Mouse (Mus musculus) G1E (cell line): ENCODE measurements around the gene Lrrc3b.

ENCODE experiments used
- CTCF ChIP-seq: IDR thresholded peaks from 2 replicates; pipeline ENCODE4 v1.5.1; 2012; ENCODE audit warnings: low read depth, low read length, inconsistent platforms, mixed read lengths
- GATA1 ChIP-seq: IDR thresholded peaks from 2 replicates; pipeline ENCODE4 v1.6.1; 2012; ENCODE audit warnings: borderline replicate concordance, low read length, inconsistent platforms, mixed read lengths

DNA sequence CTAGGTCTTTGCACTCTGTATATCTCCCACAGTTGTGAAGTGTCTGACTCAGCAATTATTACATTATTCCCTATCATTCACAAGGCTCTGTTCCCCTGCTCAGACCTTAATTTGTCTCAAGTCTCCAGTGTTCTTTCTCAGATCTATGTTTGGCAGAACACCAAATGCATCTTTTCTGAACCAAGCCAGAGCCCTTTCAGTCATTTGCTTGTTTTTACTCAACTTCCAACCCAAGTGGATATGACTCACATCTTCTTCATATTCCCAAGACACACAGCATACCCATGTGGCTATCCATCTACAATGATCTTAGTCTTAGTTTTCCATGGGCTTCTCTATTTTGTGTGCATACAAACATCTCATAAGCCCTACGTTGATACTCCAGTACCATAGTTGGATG, 17.2 kb downstream of the Lrrc3b start:
- TF ChIP-seq GATA1 (no peak), CTCF (no peak)
